Mouse (Mus musculus): ENCODE data around the gene Tfr2.

The Tfr2 gene

DNA sequence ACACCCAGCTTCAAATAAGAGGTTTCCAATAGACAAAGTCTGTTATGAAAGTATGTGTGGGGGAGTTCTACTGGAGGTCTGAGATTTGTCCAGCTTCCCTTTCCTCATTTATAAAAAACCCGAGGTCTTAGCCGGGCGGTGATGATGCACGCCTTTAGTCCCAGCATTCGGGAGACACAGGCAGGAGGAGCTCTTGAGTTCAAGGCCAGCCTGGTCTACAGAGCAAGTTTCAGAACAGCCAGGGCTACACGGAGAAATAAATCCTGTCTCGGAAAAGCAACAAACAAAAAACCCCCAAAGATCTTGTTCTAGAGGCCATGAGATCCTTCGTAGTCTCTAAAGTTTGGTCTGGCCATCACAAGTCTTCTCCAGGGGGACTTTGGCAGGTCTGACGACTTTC lies 58.4 kb downstream of the Tfr2 start:
- DNase-seq (ENCODE audit: low read depth): no peak

DNA sequence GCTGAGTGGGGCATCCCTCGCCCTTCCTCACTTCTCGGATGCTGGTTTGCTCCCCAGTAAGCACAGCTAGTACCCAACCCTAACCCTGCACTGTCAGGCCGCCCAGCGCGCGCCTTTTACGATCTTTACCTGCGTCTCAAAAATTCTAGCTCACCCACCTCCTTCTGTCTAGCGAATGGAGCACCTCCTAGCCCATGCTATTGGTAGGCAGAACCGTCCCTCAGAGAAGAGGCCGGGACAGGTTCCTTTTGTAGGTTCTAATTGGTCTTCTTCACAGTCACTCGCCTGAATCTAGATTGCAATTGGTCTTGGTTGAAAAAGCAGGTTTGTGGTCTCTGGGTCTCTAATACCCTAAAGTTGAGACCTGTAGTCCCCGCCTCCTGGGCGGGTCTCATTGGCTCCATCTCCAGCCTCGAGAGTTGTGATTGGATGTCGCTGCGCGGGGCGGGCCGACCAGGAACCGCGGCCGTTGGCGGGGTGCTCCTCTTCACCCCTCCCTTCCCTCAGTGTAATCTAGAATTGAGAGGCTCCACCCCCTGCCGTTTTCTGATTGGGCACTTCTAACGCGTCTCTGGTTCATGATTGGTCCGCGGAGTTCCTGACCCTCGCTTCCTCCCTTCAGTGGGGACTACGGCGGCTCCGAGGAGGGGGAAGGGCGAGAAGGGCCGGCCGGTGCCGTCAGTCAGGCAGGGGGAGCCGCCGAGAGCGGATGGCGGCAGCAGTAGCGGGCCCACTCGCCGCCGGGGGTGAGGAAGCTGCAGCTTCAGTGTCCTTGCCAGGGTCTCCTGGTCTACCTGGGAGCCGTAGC lies 59.1 kb downstream of the Tfr2 start, which contains the start of the genes Fbxo24, Lrch4 and Gm20605:
Gene Fbxo24, minus strand, starts transcription at position 505 of the 808 bp plus-strand sequence.
Gene Lrch4, plus strand, starts transcription at position 624 of the 808 bp plus-strand sequence.
Gene Gm20605, plus strand, starts transcription at position 678 of the 808 bp plus-strand sequence.
- DNase-seq (ENCODE audit: low read depth): peak; percentile 100

DNA sequence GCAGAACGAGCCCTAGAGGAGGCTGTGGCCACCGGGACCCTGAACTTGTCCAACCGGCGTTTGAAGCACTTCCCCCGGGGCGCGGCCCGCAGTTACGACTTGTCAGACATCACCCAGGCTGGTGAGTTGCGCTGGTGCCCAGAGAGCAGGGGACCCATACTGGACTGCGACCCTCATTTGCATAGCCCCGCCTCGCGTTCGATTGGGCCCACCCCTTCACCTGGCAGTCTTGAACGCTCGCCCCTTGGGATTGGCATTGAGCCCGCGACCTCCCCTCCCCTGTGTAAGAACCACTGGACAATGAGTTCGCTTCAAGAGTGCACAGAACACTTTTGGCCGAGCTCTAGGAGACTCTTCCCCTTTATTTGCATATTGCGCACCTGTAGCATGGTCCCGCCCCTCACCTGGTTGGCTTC lies 59.7 kb downstream of the Tfr2 start:
- no peak for DNase-seq (ENCODE audit: low read depth)

DNA sequence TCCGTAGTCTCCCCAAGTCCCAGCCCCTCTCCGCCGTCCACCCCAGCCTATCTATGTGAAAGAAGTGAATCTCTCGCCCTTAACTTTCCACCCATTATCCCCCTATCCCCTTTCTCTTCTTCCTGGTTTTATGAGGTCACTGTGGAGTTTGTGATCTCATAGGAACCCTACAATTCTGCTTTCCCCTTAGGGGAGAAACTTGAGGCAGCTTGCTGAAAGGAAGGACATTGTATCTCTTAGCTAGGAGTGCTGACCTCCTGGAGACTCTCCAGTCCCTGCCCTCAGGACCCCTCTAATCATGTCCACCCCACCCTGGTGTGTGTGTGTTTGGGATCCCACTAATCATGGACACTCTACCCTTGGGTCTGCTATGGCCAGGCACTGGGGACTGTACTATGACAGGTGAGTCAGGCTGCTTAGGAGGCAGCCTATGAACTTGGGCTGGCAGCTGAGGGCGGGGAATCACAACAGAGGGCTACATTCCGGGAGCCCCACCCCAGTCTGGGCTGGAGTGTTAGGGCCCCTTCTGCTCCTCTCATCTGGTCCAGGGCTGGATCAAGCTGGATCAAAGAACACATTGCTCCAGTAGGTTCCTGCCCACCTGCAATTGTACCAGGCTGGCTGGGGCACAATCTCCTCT lies 60.4 kb downstream of the Tfr2 start:
- peak; percentile 49 for DNase-seq (ENCODE audit: low read depth)

DNA sequence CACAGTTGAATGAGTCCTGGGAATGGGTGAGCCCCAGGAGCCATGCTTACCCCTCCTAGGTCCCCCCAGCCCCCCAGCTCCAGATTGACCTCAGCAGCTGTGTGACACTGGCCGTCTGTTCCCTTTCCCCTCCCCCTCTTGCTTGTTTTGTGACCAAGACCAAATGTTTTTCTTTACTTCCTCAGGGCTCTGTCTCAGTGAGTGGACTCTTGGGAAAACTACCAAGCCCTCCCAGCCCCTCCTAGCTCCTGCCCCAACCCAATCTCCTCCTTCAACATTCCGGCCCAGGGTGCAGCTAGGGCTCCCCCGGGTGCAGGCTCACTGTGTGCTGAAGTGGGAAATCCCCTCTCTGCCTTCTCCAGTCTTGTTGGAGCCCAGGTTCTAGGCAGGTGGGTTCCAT lies 61.0 kb downstream of the Tfr2 start:
- no peak for DNase-seq (ENCODE audit: low read depth)

DNA sequence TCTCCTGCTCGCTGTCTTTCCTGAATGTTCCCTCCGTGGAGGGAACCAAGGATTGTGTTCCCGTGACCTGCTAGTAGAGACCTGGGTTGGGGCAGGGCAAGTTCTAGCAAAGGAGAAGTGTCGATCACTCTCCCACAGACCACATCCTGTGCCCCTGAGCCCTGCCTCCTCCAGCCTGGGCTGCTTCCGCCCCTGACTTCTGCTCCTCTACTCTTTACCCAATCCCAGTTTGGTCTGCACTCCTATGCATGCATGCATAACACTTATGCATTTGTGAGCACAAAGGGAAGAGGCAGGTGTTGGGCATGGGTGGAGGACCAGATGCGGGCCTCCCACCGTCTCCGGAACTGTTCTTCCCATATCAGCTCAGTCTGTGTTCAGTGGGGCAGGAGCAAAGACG lies 61.5 kb downstream of the Tfr2 start:
- peak; percentile 84 for DNase-seq (ENCODE audit: low read depth)

DNA sequence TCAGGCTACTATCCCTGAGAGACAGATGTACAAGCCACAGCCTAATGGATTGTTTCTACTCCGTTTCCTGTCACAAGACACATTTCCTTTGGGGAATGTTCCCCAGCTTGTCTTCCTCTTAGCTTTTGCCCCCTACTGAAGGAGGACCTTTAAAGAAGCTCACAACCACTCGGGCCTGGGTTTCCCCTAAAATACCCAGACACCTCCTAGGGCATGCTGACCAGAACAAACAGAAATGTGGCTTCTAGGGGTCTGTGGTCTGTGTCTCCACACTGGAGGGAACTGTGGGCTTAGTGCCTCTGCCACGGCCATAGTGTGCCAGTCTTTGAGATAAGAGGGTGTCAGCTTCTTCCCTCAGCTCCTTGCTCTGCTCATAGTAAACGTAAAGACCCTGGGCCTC lies 62.0 kb downstream of the Tfr2 start:
- no peak for DNase-seq (ENCODE audit: low read depth)

DNA sequence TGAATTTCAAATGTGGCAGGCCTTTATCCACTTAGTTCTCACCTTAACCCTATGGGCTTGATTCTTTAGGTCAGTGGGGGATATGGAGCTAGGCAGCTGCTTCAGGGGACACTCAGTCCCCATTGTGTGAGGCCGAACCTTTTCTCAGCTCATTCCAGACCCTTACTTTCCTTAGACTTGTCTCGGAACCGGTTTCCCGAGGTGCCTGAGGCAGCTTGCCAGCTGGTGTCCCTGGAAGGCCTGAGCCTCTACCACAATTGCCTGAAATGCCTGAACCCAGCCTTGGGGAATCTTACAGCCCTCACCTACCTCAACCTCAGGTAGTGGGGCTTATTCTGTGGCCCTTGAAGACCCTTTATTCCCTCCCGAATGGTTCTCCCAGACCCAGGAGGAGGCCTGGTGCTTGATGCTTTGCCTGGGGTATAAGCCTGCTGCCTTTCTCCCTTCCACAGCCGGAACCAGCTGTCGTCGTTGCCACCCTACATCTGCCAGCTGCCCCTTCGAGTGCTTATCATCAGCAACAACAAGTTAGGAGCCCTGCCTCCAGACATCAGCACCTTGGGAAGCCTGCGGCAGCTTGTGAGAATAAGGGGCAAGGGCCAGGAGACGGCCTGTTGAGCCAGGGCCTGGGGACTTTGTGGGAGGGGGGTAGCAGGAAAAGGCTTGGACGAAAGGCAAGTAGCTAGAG lies 63.9 kb downstream of the Tfr2 start:
- no peak for DNase-seq (ENCODE audit: low read depth)

All from naive thymus-derived CD4-positive, alpha-beta T cell, adult 2 months (primary cell).